In the genomic region with DNA sequence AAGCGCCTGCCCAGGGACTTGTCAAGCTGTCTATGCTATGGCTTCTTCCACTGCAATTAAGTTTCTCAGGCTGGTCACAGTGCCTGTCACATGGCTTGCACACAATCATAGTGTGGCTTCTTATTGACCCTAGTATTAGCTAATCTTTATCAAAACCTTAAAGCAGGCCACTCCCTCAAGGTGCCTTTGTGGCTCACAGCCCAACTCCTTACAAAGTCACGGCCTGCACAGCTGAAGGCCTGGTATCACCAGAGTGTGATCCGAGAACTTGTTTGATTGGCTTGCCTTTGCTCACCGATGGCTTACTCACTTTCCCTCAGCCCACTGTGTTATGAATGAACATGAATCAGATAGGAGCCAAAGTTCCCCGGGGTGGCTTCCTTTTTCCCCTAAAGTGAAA, we compare ENCODE assay signal across 29 mouse cellular contexts. TPM values are rescaled to one million over a fixed set of nuclear protein-coding genes. Genes with fewer than 3 reads are reported as not detected.
DNase-seq lines count a peak whose midpoint lies in the region; ATAC-seq lines count a peak whose summit lies in the region.
"Had no signal": no experiment of that assay in that cellular context is flagged by ENCODE, and none has a peak within 500 bp of the region (broad histone marks: within the 10 kb centered on the region; RNA-seq: fewer than 3 reads in every experiment).

No protein-coding gene starts in this region.

- no peak overlapping the region for H3K4me2 ChIP-seq in stomach, embryonic 14.5 days (replicated peaks; ENCODE audit: low read depth, low read length)
- H3K4me2 ChIP-seq: embryonic facial prominence, embryonic 12.5 days; hindbrain, embryonic 15.5 days; limb, embryonic 12.5 days; liver, embryonic 12.5 days; midbrain, embryonic 15.5 days had no signal

- no peak overlapping the region for H3K9ac ChIP-seq in stomach, embryonic 14.5 days (replicated peaks; ENCODE audit: low read depth, low read length)
- H3K9ac ChIP-seq: embryonic facial prominence, embryonic 12.5 days; hindbrain, embryonic 15.5 days; limb, embryonic 12.5 days; liver, embryonic 12.5 days; liver, postnatal 0 days; midbrain, embryonic 15.5 days had no signal

- no peaks in the 10 kb centered on the region for H3K36me3 ChIP-seq in stomach, embryonic 14.5 days (ENCODE audit: control insufficient read depth, insufficient read depth, low read length)
- H3K36me3 ChIP-seq: embryonic facial prominence, embryonic 12.5 days; hindbrain, embryonic 10.5 days; hindbrain, embryonic 15.5 days; limb, embryonic 12.5 days; liver, embryonic 12.5 days; midbrain, embryonic 10.5 days; midbrain, embryonic 15.5 days had no signal

- H3K9me3 ChIP-seq in stomach, embryonic 14.5 days (ENCODE audit: control insufficient read depth, low read depth, low read length), result no peaks in the 10 kb centered on the region
- H3K9me3 ChIP-seq: embryonic facial prominence, embryonic 12.5 days; hindbrain, embryonic 10.5 days; hindbrain, embryonic 15.5 days; limb, embryonic 12.5 days; liver, embryonic 12.5 days; midbrain, embryonic 10.5 days; midbrain, embryonic 15.5 days had no signal

- no peak overlapping the region for H3K27ac ChIP-seq in stomach, embryonic 14.5 days (ENCODE audit: low read length)
- H3K27ac ChIP-seq: embryonic facial prominence, embryonic 12.5 days; hindbrain, embryonic 15.5 days; left cerebral cortex, adult 2 months; limb, embryonic 12.5 days; liver, embryonic 12.5 days; midbrain, embryonic 10.5 days; midbrain, embryonic 15.5 days had no signal

- ATAC-seq in stomach, embryonic 14.5 days (ENCODE audit: insufficient number of reproducible peaks, insufficient read depth, low FRiP score, low read depth), result peak; percentile 78; the same call in 1 of the 2 replicates
- no peak for ATAC-seq in inflammation-experienced regulatory T-cells, adult 6 months
- ATAC-seq: CD4-positive, CD25-positive, alpha-beta regulatory T cell, adult 4 months; forebrain, embryonic 14.5 days; liver, embryonic 12.5 days; liver, postnatal 0 days; midbrain, embryonic 15.5 days had no signal

- no peaks in the 10 kb centered on the region for H3K27me3 ChIP-seq in stomach, embryonic 14.5 days (ENCODE audit: control insufficient read depth, insufficient read depth, low read length)
- H3K27me3 ChIP-seq: embryonic facial prominence, embryonic 12.5 days; hindbrain, embryonic 15.5 days; limb, embryonic 12.5 days; midbrain, embryonic 15.5 days had no signal

- H3K4me1 ChIP-seq in stomach, embryonic 14.5 days (ENCODE audit: control insufficient read depth, insufficient read depth, low read length), result peaks cover 26% of the 10 kb centered on the region
- H3K4me1 ChIP-seq: hindbrain, embryonic 15.5 days; midbrain, embryonic 15.5 days had no signal

- WGBS in stomach, embryonic 14.5 days, result 63% methylated on average over 5 of the region's 5 CpGs

- peak; percentile 24 for DNase-seq in kidney, adult 9 months
- no peak for DNase-seq in kidney, postnatal 4 days
- DNase-seq in lung, postnatal 36 days, result peak; percentile 50
- DNase-seq in lung, postnatal 4 days, result no peak
- DNase-seq in layer of hippocampus, adult 9-11 months, result no peak
- DNase-seq: adrenal gland, postnatal 14 days; cerebellum, adult 11 months; cerebellum, adult 9-11 months; embryo, embryonic 11 days; gastrocnemius, postnatal 14 days; heart, postnatal 14 days; kidney, adult 8-10 months; kidney, postnatal 10 days; liver, postnatal 0 days; right cerebral cortex, postnatal 4 days; thymus, adult 2 months; thymus, postnatal 4 days had no signal

- no peak overlapping the region for H3K4me3 ChIP-seq in stomach, embryonic 14.5 days (ENCODE audit: low read depth, low read length)
- H3K4me3 ChIP-seq: embryonic facial prominence, embryonic 12.5 days; hindbrain, embryonic 10.5 days; hindbrain, embryonic 15.5 days; left cerebral cortex, adult 2 months; limb, embryonic 12.5 days; liver, embryonic 12.5 days; midbrain, embryonic 10.5 days; midbrain, embryonic 15.5 days had no signal

RNA-seq across cellular contexts. Expression of a gene that starts 52.5 kb away (rescaled TPM):
- polyA plus RNA-seq in stomach, embryonic 14.5 days (2014; fragmentation: Nextera tagmentation; extraction: Ambion mirVana), result 12.1 and 15.5 TPM in 2 replicates
- polyA plus RNA-seq in inflammation-experienced regulatory T-cells, adult 6 months (2017; shearing (Covaris generic)), result 1 to 10 TPM in 2 of 3 experiments, under 1 TPM in 1; 0.52 to 1.6 (median 1.3) TPM

Comparison
In these comparisons a context has a peak if more than half of its experiments do, and no peak if none do; other contexts are left out.
1. DNase-seq: peak in kidney, adult 9 months (single experiment) and lung, postnatal 36 days (single experiment); none in kidney, postnatal 4 days (0 of 2), lung, postnatal 4 days (0 of 2) and layer of hippocampus, adult 9-11 months (single experiment).